Mouse (Mus musculus): ENCODE measurements around the gene Plcg2. TPM values are rescaled to one million over a fixed set of nuclear protein-coding genes. Genes with fewer than 3 reads are reported as not detected.

The Plcg2 gene
- polyA plus RNA-seq, 1 experiment from 2014 or later: 3.2 TPM

DNA sequence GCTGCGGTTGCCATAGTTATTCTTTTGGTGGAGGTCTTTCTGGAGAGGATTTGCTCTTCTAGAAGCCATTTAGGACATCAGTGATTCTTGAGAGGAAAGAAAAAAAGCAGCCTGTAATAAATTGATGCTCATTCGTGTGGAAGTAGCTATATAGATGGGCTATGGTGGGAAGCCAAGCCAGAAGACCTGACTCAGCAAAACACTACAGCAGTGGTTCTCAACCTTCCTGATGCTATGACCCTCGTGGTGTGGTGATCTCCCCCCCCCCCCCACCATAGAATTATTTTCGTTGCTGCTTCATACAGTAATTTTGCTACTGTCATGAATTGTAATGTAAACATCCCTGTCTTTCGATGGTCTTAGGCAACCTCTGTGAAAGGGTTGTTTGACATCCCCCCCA, 134.4 kb downstream of the Plcg2 start:
- Histone ChIP-seq H3K4me1 (ENCODE audit: insufficient read depth) (no peaks in the 10 kb centered on the region), H3K4me3 (ENCODE audit: low read depth, low read length) (no peak overlapping the region), H3K27ac (ENCODE audit: low read depth) (no peak overlapping the region), H3K9me3 (ENCODE audit: low read depth, low read length) (peaks cover 3% of the 10 kb centered on the region; the same call in 1 of the 2 replicates), H3K4me2 (no peak overlapping the region), H3K36me3 (ENCODE audit: insufficient read depth) (no peaks in the 10 kb centered on the region), H3K27me3 (ENCODE audit: insufficient read depth, low read length) (no peaks in the 10 kb centered on the region), H3K9ac (no peak overlapping the region)
- TF ChIP-seq CTCF (IDR thresholded peaks at IDR 0.05; ENCODE audit: low read depth): no peak
- no peak for ATAC-seq (ENCODE audit: insufficient read depth)
- no peak for DNase-seq
- 67% methylated on average over 5 of the region's 5 CpGs for whole genome bisulfite sequencing

GRCm38 (mm10) chr8:117634406-117634805, 136.3 kb downstream of the Plcg2 start:
- H3K4me2 ChIP-seq: no peak overlapping the region
- ATAC-seq (ENCODE audit: insufficient read depth) (no peak), DNase-seq (no peak)
- no peaks in the 10 kb centered on the region for H3K4me1 ChIP-seq (ENCODE audit: insufficient read depth)
- H3K4me3 ChIP-seq (ENCODE audit: low read depth, low read length): no peak overlapping the region
- H3K27ac ChIP-seq (ENCODE audit: low read depth): no peak overlapping the region
- no peak for TF ChIP-seq CTCF (IDR thresholded peaks at IDR 0.05; ENCODE audit: low read depth)
- no peaks in the 10 kb centered on the region for H3K36me3 ChIP-seq (ENCODE audit: insufficient read depth)
- H3K9ac ChIP-seq: no peak overlapping the region
- H3K9me3 ChIP-seq (ENCODE audit: low read depth, low read length): peaks cover 3% of the 10 kb centered on the region; the same call in 1 of the 2 replicates
- WGBS: 81% methylated on average over 7 of the region's 7 CpGs
- H3K27me3 ChIP-seq (ENCODE audit: insufficient read depth, low read length): no peaks in the 10 kb centered on the region

DNA sequence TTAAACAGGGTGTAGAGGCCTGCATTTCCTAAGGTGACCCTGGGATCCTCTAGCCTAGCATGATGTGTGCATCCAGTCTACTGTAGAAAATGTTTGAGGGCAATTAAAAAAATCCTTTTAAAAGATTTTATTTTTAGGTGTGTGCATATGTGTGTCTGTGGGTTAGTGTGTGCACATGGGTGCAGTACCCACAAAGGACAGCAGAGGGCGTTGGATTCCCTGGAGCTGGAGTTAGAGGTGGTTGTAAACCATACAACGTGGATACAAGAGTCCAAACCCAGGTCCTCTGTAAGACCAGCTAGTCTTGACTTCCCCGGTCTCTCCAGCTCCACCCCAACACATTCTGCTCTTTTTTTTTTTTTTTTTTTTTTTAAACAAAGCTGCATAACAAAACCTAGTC, 139.4 kb downstream of the Plcg2 start:
- 68% methylated on average over 3 of the region's 3 CpGs for whole genome bisulfite sequencing
- H3K4me2 ChIP-seq: no peak overlapping the region
- no peaks in the 10 kb centered on the region for H3K27me3 ChIP-seq (ENCODE audit: insufficient read depth, low read length)
- DNase-seq (no peak), ATAC-seq (ENCODE audit: insufficient read depth) (no peak)
- H3K4me1 ChIP-seq (ENCODE audit: insufficient read depth): no peaks in the 10 kb centered on the region
- H3K4me3 ChIP-seq (ENCODE audit: low read depth, low read length): no peak overlapping the region
- H3K9me3 ChIP-seq (ENCODE audit: low read depth, low read length): peaks cover 3% of the 10 kb centered on the region; the same call in 1 of the 2 replicates
- no peaks in the 10 kb centered on the region for H3K36me3 ChIP-seq (ENCODE audit: insufficient read depth)
- no peak overlapping the region for H3K9ac ChIP-seq
- H3K27ac ChIP-seq (ENCODE audit: low read depth): no peak overlapping the region
- no peak for TF ChIP-seq CTCF (IDR thresholded peaks at IDR 0.05; ENCODE audit: low read depth)

- no peak for TF ChIP-seq CTCF (IDR thresholded peaks at IDR 0.05; ENCODE audit: low read depth)
- WGBS: 95% methylated on average over 9 of the region's 9 CpGs
- DNase-seq: no peak
- Histone ChIP-seq H3K9ac (no peak overlapping the region), H3K4me2 (no peak overlapping the region), H3K9me3 (ENCODE audit: low read depth, low read length) (peaks cover 3% of the 10 kb centered on the region; the same call in 1 of the 2 replicates), H3K36me3 (ENCODE audit: insufficient read depth) (no peaks in the 10 kb centered on the region), H3K4me1 (ENCODE audit: insufficient read depth) (no peaks in the 10 kb centered on the region), H3K27ac (ENCODE audit: low read depth) (no peak overlapping the region), H3K4me3 (ENCODE audit: low read depth, low read length) (no peak overlapping the region), H3K27me3 (ENCODE audit: insufficient read depth, low read length) (no peaks in the 10 kb centered on the region)
- no peak for ATAC-seq (ENCODE audit: insufficient read depth)
These were observed 141.5 kb downstream of the Plcg2 start for GRCm38 (mm10) chr8:117639631-117640030.

DNA sequence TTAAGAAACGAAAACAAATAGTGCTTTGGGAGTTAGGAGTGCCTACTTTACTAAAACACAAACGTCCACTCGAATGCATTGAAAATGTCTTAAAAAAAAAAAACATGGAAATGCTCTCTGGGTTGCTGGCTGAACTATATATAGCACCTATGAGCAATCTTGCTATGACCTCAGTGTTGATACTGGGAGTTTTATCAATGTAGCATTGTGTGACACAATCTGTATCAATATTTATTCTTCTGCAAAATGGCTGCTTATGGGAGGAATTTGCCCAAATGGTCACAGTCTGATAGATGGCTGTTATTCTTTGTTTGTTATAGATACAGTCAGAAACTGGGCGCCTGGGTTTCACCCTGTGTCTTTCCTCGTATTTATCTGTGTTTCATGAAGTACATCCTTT, 147.4 kb downstream of the Plcg2 start:
- no peak overlapping the region for H3K9ac ChIP-seq
- no peak overlapping the region for H3K4me2 ChIP-seq
- H3K9me3 ChIP-seq (ENCODE audit: low read depth, low read length): no peaks in the 10 kb centered on the region
- DNase-seq (no peak), ATAC-seq (ENCODE audit: insufficient read depth) (no peak)
- H3K4me1 ChIP-seq (ENCODE audit: insufficient read depth): no peaks in the 10 kb centered on the region
- 47% methylated on average over 5 of the region's 5 CpGs for WGBS
- H3K36me3 ChIP-seq (ENCODE audit: insufficient read depth): no peaks in the 10 kb centered on the region
- H3K27me3 ChIP-seq (ENCODE audit: insufficient read depth, low read length): no peaks in the 10 kb centered on the region
- H3K4me3 ChIP-seq (ENCODE audit: low read depth, low read length): no peak overlapping the region
- TF ChIP-seq CTCF (IDR thresholded peaks at IDR 0.05; ENCODE audit: low read depth): no peak
- H3K27ac ChIP-seq (ENCODE audit: low read depth): no peak overlapping the region

GRCm38 (mm10) chr8:117646020-117646419, 147.9 kb downstream of the Plcg2 start:
- Histone ChIP-seq H3K4me1 (ENCODE audit: insufficient read depth) (no peaks in the 10 kb centered on the region), H3K9ac (no peak overlapping the region), H3K27me3 (ENCODE audit: insufficient read depth, low read length) (no peaks in the 10 kb centered on the region), H3K27ac (ENCODE audit: low read depth) (no peak overlapping the region), H3K4me3 (ENCODE audit: low read depth, low read length) (no peak overlapping the region), H3K9me3 (ENCODE audit: low read depth, low read length) (no peaks in the 10 kb centered on the region), H3K4me2 (no peak overlapping the region), H3K36me3 (ENCODE audit: insufficient read depth) (no peaks in the 10 kb centered on the region)
- DNase-seq (peak; percentile 85), ATAC-seq (ENCODE audit: insufficient read depth) (no peak)
- 43% methylated on average over 2 of the region's 2 CpGs for WGBS
- TF ChIP-seq CTCF (IDR thresholded peaks at IDR 0.05; ENCODE audit: low read depth): peak; percentile 87

DNA sequence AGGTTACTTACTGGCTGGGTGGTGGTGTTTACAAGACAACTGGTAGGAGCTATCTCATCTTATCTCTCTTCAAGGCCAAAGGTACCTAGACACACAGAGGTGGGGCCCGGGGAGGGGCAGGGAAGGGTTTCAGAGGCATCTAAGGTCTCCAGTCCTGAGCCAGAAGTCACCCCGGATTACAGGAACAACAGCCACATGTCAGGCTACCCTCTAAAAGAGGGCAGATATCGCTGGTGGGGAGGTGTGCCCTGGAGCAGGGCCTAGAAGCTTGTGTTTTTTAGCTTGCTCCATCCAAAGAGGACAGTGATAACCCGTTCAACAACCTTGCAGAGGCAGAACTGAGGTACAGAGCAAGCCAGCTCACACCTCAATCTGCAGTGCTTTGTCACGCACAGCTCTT, 148.3 kb downstream of the Plcg2 start:
- 57% methylated on average over 5 of the region's 5 CpGs for WGBS
- ATAC-seq (ENCODE audit: insufficient read depth) (no peak), DNase-seq (no peak)
- no peak overlapping the region for H3K27ac ChIP-seq (ENCODE audit: low read depth)
- H3K9me3 ChIP-seq (ENCODE audit: low read depth, low read length): no peaks in the 10 kb centered on the region
- TF ChIP-seq CTCF (IDR thresholded peaks at IDR 0.05; ENCODE audit: low read depth): no peak
- H3K4me3 ChIP-seq (ENCODE audit: low read depth, low read length): no peak overlapping the region
- no peaks in the 10 kb centered on the region for H3K36me3 ChIP-seq (ENCODE audit: insufficient read depth)
- H3K4me2 ChIP-seq: no peak overlapping the region
- no peaks in the 10 kb centered on the region for H3K4me1 ChIP-seq (ENCODE audit: insufficient read depth)
- H3K27me3 ChIP-seq (ENCODE audit: insufficient read depth, low read length): no peaks in the 10 kb centered on the region
- H3K9ac ChIP-seq: no peak overlapping the region

- Histone ChIP-seq H3K9me3 (ENCODE audit: low read depth, low read length) (no peaks in the 10 kb centered on the region), H3K36me3 (ENCODE audit: insufficient read depth) (no peaks in the 10 kb centered on the region), H3K27ac (ENCODE audit: low read depth) (no peak overlapping the region), H3K4me3 (ENCODE audit: low read depth, low read length) (no peak overlapping the region), H3K4me1 (ENCODE audit: insufficient read depth) (no peaks in the 10 kb centered on the region), H3K27me3 (ENCODE audit: insufficient read depth, low read length) (no peaks in the 10 kb centered on the region), H3K9ac (no peak overlapping the region), H3K4me2 (no peak overlapping the region)
- WGBS: 93% methylated on average over 1 of the region's 1 CpGs
- DNase-seq: no peak
- no peak for ATAC-seq (ENCODE audit: insufficient read depth)
- TF ChIP-seq CTCF (IDR thresholded peaks at IDR 0.05; ENCODE audit: low read depth): no peak
These were observed 154.2 kb downstream of the Plcg2 start for GRCm38 (mm10) chr8:117652318-117652717.
